10 mouse cellular contexts compared by ENCODE assay signal in genomic region chr19:44991031-44991430, GRCm38 (mm10). TPM values are rescaled to one million over a fixed set of nuclear protein-coding genes. Genes with fewer than 3 reads are reported as not detected.
DNase-seq lines count a peak whose midpoint lies in the region; ATAC-seq and TF ChIP-seq lines count a peak whose summit lies in the region.
"Had no signal": no experiment of that assay in that cellular context is flagged by ENCODE, and none has a peak within 500 bp of the region (broad histone marks: within the 10 kb centered on the region; RNA-seq: fewer than 3 reads in every experiment).

No protein-coding gene starts in this region.

- no peaks in the 10 kb centered on the region for H3K9me3 ChIP-seq in lung, embryonic 14.5 days (ENCODE audit: low read depth, low read length)
- no peaks in the 10 kb centered on the region for H3K9me3 ChIP-seq in hindbrain, embryonic 13.5 days
- H3K9me3 ChIP-seq in stomach, embryonic 14.5 days (ENCODE audit: control insufficient read depth, low read depth, low read length) = no peaks in the 10 kb centered on the region

- TF ChIP-seq CTCF in lung, embryonic 14.5 days (IDR thresholded peaks at IDR 0.05; ENCODE audit: low read depth) = no peak

- H3K27ac ChIP-seq in lung, embryonic 14.5 days (ENCODE audit: low read depth) = no peak overlapping the region
- peak overlapping the region; percentile 71; the same call in 1 of the 2 replicates for H3K27ac ChIP-seq in hindbrain, embryonic 13.5 days
- H3K27ac ChIP-seq in stomach, embryonic 14.5 days (ENCODE audit: low read length) = no peak overlapping the region

- no peak overlapping the region for H3K4me3 ChIP-seq in lung, embryonic 14.5 days (ENCODE audit: low read depth, low read length)
- H3K4me3 ChIP-seq in hindbrain, embryonic 13.5 days = peak overlapping the region; percentile 84
- no peak overlapping the region for H3K4me3 ChIP-seq in stomach, embryonic 14.5 days (ENCODE audit: low read depth, low read length)

- 59% methylated on average over 8 of the region's 8 CpGs for WGBS in lung, embryonic 14.5 days
- WGBS in hindbrain, embryonic 13.5 days = 81% methylated on average over 8 of the region's 8 CpGs
- 63% methylated on average over 8 of the region's 8 CpGs for WGBS in stomach, embryonic 14.5 days

- DNase-seq in lung, embryonic 14.5 days = no peak
- no peak for DNase-seq in lung, postnatal 25 days (ENCODE audit: low spot score)
- DNase-seq in kidney, postnatal 36 days = peak; percentile 31 to 66
- DNase-seq in left cerebral cortex, adult 8-10 months (ENCODE audit: low spot score in 2 of 2) = no peak
- no peak for DNase-seq in testis, postnatal 10 days (ENCODE audit: low spot score)
- DNase-seq: cerebellum, postnatal 14 days had no signal

- H3K4me2 ChIP-seq in lung, embryonic 14.5 days = peak overlapping the region; percentile 8; the same call in 1 of the 2 replicates
- peak overlapping the region; percentile 82 for H3K4me2 ChIP-seq in hindbrain, embryonic 13.5 days
- peak overlapping the region; percentile 99; the same call in 1 of the 2 replicates for H3K4me2 ChIP-seq in stomach, embryonic 14.5 days (replicated peaks; ENCODE audit: low read depth, low read length)

- H3K4me1 ChIP-seq in lung, embryonic 14.5 days (ENCODE audit: insufficient read depth) = peaks cover 10% of the 10 kb centered on the region
- H3K4me1 ChIP-seq in hindbrain, embryonic 13.5 days (replicated peaks) = peaks cover 40% of the 10 kb centered on the region
- H3K4me1 ChIP-seq in stomach, embryonic 14.5 days (ENCODE audit: control insufficient read depth, insufficient read depth, low read length) = peaks cover 20% of the 10 kb centered on the region; the same call in 1 of the 2 replicates

- no peaks in the 10 kb centered on the region for H3K27me3 ChIP-seq in lung, embryonic 14.5 days (ENCODE audit: insufficient read depth, low read length)
- H3K27me3 ChIP-seq in hindbrain, embryonic 13.5 days = 0 out of 2 replicates have a peak, but pooled peaks cover 6% of the 10 kb centered on the region
- no peaks in the 10 kb centered on the region for H3K27me3 ChIP-seq in stomach, embryonic 14.5 days (ENCODE audit: control insufficient read depth, insufficient read depth, low read length)
- H3K27me3 ChIP-seq: CH12.LX had no signal

- ATAC-seq in lung, embryonic 14.5 days (ENCODE audit: insufficient read depth) = no peak
- ATAC-seq in hindbrain, embryonic 13.5 days (ENCODE audit: low FRiP score) = no peak
- no peak for ATAC-seq in stomach, embryonic 14.5 days (ENCODE audit: insufficient number of reproducible peaks, insufficient read depth, low FRiP score, low read depth)
- ATAC-seq in megakaryocyte-erythroid progenitor cell, adult 5-6 weeks (replicated peaks; ENCODE audit: low FRiP score, low TSS enrichment, poor library complexity, severe bottlenecking) = no peak

- H3K9ac ChIP-seq in lung, embryonic 14.5 days = no peak overlapping the region
- H3K9ac ChIP-seq in hindbrain, embryonic 13.5 days = peak overlapping the region; percentile 95
- no peak overlapping the region for H3K9ac ChIP-seq in stomach, embryonic 14.5 days (replicated peaks; ENCODE audit: low read depth, low read length)

- no peaks in the 10 kb centered on the region for H3K36me3 ChIP-seq in lung, embryonic 14.5 days (ENCODE audit: insufficient read depth)
- H3K36me3 ChIP-seq in hindbrain, embryonic 13.5 days = peaks cover 32% of the 10 kb centered on the region
- H3K36me3 ChIP-seq in stomach, embryonic 14.5 days (ENCODE audit: control insufficient read depth, insufficient read depth, low read length) = no peaks in the 10 kb centered on the region

RNA-seq across cellular contexts. Expression of gene Sema4g, which starts 2.1 kb away (rescaled TPM):
- 1.7 and 2.1 TPM in 2 replicates for polyA plus RNA-seq in lung, embryonic 14.5 days (2014; fragmentation: Nextera tagmentation; extraction: Ambion mirVana)
- polyA plus RNA-seq in hindbrain, embryonic 13.5 days (2015; fragmentation: Nextera tagmentation; extraction: Ambion mirVana) = 19.2 and 19.9 TPM in 2 replicates
- 6.0 and 6.6 TPM in 2 replicates for polyA plus RNA-seq in stomach, embryonic 14.5 days (2014; fragmentation: Nextera tagmentation; extraction: Ambion mirVana)
- 10 to 100 TPM; 16.9 to 22.5 (median 20.0) TPM for total RNA-seq in left cerebral cortex, adult 8-10 months (2022)
- total RNA-seq in megakaryocyte-erythroid progenitor cell, adult 5-6 weeks (2014; fragmentation: Nextera tagmentation) = 1.4 TPM in 1 of 2 replicates, not detected in the other
- total RNA-seq in megakaryocyte-erythroid progenitor cell, adult 5-6 weeks (2017) = not detected in 2 replicates

RNA-seq across cellular contexts. Expression of gene Twnk, which starts 14.4 kb away (rescaled TPM):
- polyA plus RNA-seq in lung, embryonic 14.5 days (2014; fragmentation: Nextera tagmentation; extraction: Ambion mirVana) = 13.0 and 14.8 TPM in 2 replicates
- 16.0 and 17.0 TPM in 2 replicates for polyA plus RNA-seq in hindbrain, embryonic 13.5 days (2015; fragmentation: Nextera tagmentation; extraction: Ambion mirVana)
- polyA plus RNA-seq in stomach, embryonic 14.5 days (2014; fragmentation: Nextera tagmentation; extraction: Ambion mirVana) = 13.3 and 15.3 TPM in 2 replicates
- total RNA-seq in left cerebral cortex, adult 8-10 months (2022) = 10 to 100 TPM; 13.2 to 15.1 (median 14.2) TPM
- 32.5 and 37.0 TPM in 2 replicates for total RNA-seq in megakaryocyte-erythroid progenitor cell, adult 5-6 weeks (2014; fragmentation: Nextera tagmentation)
- 27.1 and 32.6 TPM in 2 replicates for total RNA-seq in megakaryocyte-erythroid progenitor cell, adult 5-6 weeks (2017)

RNA-seq across cellular contexts. Expression of gene Mrpl43, which starts 15.2 kb away (rescaled TPM):
- polyA plus RNA-seq in lung, embryonic 14.5 days (2014; fragmentation: Nextera tagmentation; extraction: Ambion mirVana) = 61.3 and 63.6 TPM in 2 replicates
- 91.6 and 93.6 TPM in 2 replicates for polyA plus RNA-seq in hindbrain, embryonic 13.5 days (2015; fragmentation: Nextera tagmentation; extraction: Ambion mirVana)
- 60.1 and 60.4 TPM in 2 replicates for polyA plus RNA-seq in stomach, embryonic 14.5 days (2014; fragmentation: Nextera tagmentation; extraction: Ambion mirVana)
- 10 to 100 TPM; 37.3 to 43.8 (median 39.8) TPM for total RNA-seq in left cerebral cortex, adult 8-10 months (2022)
- total RNA-seq in megakaryocyte-erythroid progenitor cell, adult 5-6 weeks (2014; fragmentation: Nextera tagmentation) = 32.2 and 48.4 TPM in 2 replicates
- 26.3 and 29.0 TPM in 2 replicates for total RNA-seq in megakaryocyte-erythroid progenitor cell, adult 5-6 weeks (2017)

RNA-seq across cellular contexts. Expression of gene Lzts2, which starts 23.2 kb away (rescaled TPM):
- 68.5 and 75.4 TPM in 2 replicates for polyA plus RNA-seq in lung, embryonic 14.5 days (2014; fragmentation: Nextera tagmentation; extraction: Ambion mirVana)
- polyA plus RNA-seq in hindbrain, embryonic 13.5 days (2015; fragmentation: Nextera tagmentation; extraction: Ambion mirVana) = 23.4 and 24.1 TPM in 2 replicates
- polyA plus RNA-seq in stomach, embryonic 14.5 days (2014; fragmentation: Nextera tagmentation; extraction: Ambion mirVana) = 52.5 and 56.0 TPM in 2 replicates
- 10 to 100 TPM; 40.8 to 44.6 (median 43.3) TPM for total RNA-seq in left cerebral cortex, adult 8-10 months (2022)
- total RNA-seq in megakaryocyte-erythroid progenitor cell, adult 5-6 weeks (2014; fragmentation: Nextera tagmentation) = 9.0 and 10.2 TPM in 2 replicates
- 7.8 and 7.9 TPM in 2 replicates for total RNA-seq in megakaryocyte-erythroid progenitor cell, adult 5-6 weeks (2017)

RNA-seq across cellular contexts. Expression of gene Pdzd7, which starts 54.5 kb away (rescaled TPM):
- 0.39 TPM in 2 replicates for polyA plus RNA-seq in lung, embryonic 14.5 days (2014; fragmentation: Nextera tagmentation; extraction: Ambion mirVana)
- polyA plus RNA-seq in hindbrain, embryonic 13.5 days (2015; fragmentation: Nextera tagmentation; extraction: Ambion mirVana) = 1.4 and 1.5 TPM in 2 replicates
- 0.62 TPM in 2 replicates for polyA plus RNA-seq in stomach, embryonic 14.5 days (2014; fragmentation: Nextera tagmentation; extraction: Ambion mirVana)
- 1 to 10 TPM; 5.5 to 6.2 (median 5.7) TPM for total RNA-seq in left cerebral cortex, adult 8-10 months (2022)
- total RNA-seq in megakaryocyte-erythroid progenitor cell, adult 5-6 weeks (2014; fragmentation: Nextera tagmentation) = not detected in 2 replicates
- total RNA-seq in megakaryocyte-erythroid progenitor cell, adult 5-6 weeks (2017) = not detected in 2 replicates

Comparison
In these comparisons a context has a peak if more than half of its experiments do, and no peak if none do; other contexts are left out.
1. DNase-seq: peak in kidney, postnatal 36 days (2 of 2); none in lung, embryonic 14.5 days (single experiment), lung, postnatal 25 days (single experiment), left cerebral cortex, adult 8-10 months (0 of 2) and testis, postnatal 10 days (single experiment).
2. H3K4me2 ChIP-seq: peak in every context shown above with its lines; median percentile 99 in stomach, embryonic 14.5 days; 82 in hindbrain, embryonic 13.5 days; 8 in lung, embryonic 14.5 days.